Mouse (Mus musculus) monocyte, adult 5-6 weeks (primary cell): ENCODE results near the gene Dusp23. TPM values are rescaled to one million over a fixed set of nuclear protein-coding genes. Genes with fewer than 3 reads are reported as not detected.

Source experiments
- ATAC-seq: fragments of 153-309, 156-312 bp; replicated peaks from 2 replicates; pipeline ENCODE4 v1.8.0; 2017; ENCODE audit warnings: mild to moderate bottlenecking; ENCODE audit not compliant: low TSS enrichment, insufficient number of reproducible peaks, severe bottlenecking, poor library complexity, low FRiP score
- total RNA-seq: library from RNA; stranded (forward); fragments of 200-1000, 200-491, 200-594 nt; gene quantifications from 3 replicates; pipeline ENCODE4 v1.2.3, GENCODE M21; 2017

The Dusp23 gene
- total RNA-seq, 1 experiment from 2014 or later: 0.57 TPM

GRCm38 (mm10) chr1:172629831-172630230 is 2.9 kb downstream of the Dusp23 start:
- ATAC-seq: no peak

DNA sequence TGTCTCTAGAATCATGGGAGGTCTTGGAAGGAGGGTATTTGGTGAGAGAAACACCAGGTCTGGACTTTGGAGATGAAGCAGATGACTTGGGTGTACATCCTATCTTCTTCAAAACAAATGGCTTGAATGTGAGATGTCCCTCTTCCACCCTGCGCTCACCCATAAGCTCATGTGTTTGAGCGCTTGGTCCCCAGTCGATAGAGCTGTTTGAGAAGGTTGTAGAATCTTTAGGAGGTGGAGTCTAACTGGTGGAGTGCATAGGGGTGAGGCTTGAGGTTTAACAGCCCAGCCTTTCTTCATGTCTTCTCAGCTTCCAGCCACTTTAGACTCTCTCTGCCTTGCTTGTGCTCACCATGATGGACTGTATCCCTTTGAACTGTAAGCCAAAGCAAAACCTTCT is 6.5 kb downstream of the Dusp23 start:
- no peak for ATAC-seq

- no peak for ATAC-seq
Observed at GRCm38 (mm10) chr1:172624081-172624480, 8.7 kb downstream of the Dusp23 start.

- ATAC-seq: no peak
Observed at GRCm38 (mm10) chr1:172623599-172623998, 9.2 kb downstream of the Dusp23 start.

DNA sequence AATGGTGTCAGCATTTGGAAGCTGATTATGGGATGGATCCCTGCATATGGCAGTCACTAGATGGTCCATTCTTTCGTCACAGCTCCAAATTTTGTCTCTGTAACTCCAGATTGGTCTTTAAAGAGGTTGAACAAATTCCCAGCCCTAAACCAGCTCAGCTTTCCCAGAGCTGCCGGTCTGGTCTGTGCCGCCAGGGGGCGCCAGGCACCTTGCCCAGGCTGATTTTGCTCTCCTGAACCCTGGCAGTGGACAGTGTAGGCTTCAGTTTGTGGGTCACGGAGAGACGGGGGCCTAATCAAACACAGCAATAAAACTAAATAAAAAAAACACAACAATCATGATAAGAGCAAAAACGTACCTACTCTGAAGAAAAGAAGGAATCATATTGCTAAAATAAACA is 13.5 kb downstream of the Dusp23 start:
- ATAC-seq: peak; percentile 79

- ATAC-seq: no peak
Observed at GRCm38 (mm10) chr1:172618141-172618540, 14.6 kb downstream of the Dusp23 start.

GRCm38 (mm10) chr1:172617365-172618076 is 15.2 kb downstream of the Dusp23 start:
- no peak for ATAC-seq

GRCm38 (mm10) chr1:172616537-172617300 is 16.0 kb downstream of the Dusp23 start:
- ATAC-seq: no peak

GRCm38 (mm10) chr1:172615412-172615811 is 17.4 kb downstream of the Dusp23 start:
- no peak for ATAC-seq

GRCm38 (mm10) chr1:172614654-172615053 is 18.1 kb downstream of the Dusp23 start:
- ATAC-seq: no peak

DNA sequence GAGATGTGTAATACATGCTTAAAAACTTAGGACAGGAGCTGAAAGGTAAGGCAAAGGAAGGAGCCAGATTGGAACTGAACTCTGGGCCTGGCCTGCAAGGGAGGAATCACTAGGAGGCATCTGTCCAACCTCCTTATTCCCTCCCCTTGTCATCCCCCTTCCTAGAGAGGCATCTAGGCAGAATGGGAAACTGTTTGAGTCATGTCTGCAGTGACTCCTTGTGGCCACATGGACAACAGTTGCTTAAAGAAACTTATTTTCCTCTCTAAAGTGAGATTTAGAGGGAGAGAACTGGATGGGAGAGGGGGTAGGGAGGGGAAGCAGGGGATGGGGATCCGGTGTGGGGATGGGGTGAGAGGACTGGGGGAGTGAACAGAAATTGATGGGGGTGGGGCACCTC is 20.0 kb downstream of the Dusp23 start:
- no peak for ATAC-seq

DNA sequence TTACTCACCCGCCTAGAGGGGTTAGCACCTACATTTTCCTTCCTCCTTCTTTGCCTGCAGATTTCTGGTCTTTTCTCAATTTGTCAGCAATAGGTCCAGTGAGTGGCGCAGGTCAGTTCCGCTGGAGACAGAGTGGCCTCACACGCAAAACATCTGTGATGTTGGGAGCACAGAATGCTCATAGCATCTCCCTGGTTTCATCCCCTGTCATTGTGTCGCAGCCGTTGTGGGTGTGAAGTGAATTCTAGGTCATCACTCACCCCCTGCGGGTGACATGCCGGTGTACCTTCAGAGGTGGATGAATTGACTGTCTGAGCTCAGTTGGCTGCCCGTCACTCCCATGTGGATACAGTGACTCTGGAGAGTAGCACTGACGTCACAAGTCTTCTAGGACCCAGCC is 21.5 kb downstream of the Dusp23 start:
- no peak for ATAC-seq

GRCm38 (mm10) chr1:172602326-172602725 is 30.4 kb downstream of the Dusp23 start, which contains the start of gene Fcrl6:
Gene Fcrl6 (minus strand): TSS chr1:172602551.
- peak; percentile 43; the same call in 1 of the 2 replicates for ATAC-seq

- no peak for ATAC-seq
Observed at GRCm38 (mm10) chr1:172594495-172594894, 38.3 kb downstream of the Dusp23 start.

GRCm38 (mm10) chr1:172593956-172594355 is 38.8 kb downstream of the Dusp23 start:
- ATAC-seq: no peak

DNA sequence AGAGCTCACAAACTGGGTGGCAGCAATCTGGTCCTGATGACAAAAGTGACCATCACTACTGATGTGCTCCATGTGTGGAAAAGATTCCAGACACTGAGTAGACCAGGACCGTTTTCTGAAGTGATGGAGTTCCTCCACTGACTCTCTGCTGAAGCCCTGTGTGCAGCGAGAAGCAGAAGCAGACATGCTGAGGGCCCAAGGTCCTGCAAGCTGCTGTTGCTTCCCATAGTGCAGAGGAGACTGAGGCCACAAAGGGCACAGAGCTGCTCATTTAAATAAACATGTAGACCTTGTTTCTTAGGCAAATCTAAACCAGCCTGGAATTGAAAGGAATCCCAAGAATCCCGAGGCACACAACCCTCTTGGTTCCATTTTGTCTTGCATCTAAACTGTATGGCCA is 39.4 kb downstream of the Dusp23 start:
- no peak for ATAC-seq

DNA sequence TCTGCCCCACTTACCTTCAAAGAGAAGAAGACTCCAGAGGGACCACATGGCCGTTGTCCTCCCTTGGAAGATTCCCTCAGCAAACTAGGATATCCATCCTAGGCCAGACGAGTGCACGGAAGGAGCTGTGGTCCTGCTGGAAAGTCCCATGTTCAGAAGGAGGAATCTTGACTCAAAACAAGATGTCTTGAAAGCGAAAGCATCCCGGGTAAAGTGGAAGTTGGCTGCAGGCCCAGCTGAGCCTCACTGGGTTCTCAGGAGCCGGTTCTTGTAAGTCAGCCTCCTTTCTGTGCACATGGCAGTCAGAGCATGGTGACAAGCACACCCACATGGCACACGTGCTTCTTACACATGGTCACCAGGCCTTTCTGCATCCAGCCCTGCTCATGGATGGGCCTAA is 42.4 kb downstream of the Dusp23 start, which contains the start of gene Slamf8:
Gene Slamf8 (minus strand): TSS at position 184 of the 400 bp plus-strand sequence.
- ATAC-seq: peak; percentile 63

DNA sequence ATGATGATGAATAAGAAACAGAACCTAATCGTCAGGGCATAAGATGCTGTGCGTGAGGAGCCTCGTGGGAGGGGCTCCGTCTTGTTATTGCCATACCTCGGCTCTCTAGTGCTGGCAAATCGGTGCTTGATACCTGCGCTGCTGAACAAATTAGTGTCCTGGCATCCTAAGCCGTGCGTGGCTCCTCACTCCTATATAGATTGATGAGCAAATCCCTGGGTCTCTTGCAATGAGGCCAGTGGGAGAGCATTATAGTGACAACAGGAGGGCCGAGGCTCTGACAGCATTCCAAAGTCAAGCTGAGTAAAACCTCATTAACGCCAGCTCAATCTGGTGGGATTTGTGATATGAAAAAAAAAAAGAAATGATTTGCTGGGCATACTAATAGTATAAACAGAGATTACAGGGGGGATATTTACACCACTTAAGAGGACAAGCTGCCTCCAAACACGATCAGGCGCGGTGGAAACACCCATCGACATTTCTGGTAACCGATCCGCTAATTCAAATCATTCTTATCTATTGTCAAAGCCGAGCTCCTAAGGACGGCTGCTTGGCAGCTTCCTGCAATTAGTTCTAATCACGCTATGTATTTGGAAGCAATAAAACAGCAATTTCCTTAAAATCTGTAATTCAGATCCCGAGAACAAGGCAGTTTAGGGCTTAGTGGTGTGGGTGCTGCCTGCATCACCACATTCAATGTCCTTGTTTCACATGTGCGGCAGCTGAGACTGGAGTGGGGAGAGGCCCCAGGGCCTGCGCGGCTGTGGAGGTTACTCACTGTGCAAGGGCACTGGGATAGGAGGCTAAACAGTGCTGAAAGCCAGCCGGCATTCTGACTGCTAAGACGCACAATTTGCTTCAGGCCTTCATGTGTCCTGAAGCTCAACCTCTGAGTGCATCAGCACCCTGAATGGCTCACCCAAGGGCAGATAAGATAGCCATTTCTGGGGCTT is 46.9 kb downstream of the Dusp23 start:
- no peak for ATAC-seq

- ATAC-seq: no peak
Observed at GRCm38 (mm10) chr1:172585026-172585425, 47.7 kb downstream of the Dusp23 start.
